Mouse (Mus musculus): ENCODE results near the gene Lrrc8b. TPM values are rescaled to one million over a fixed set of nuclear protein-coding genes. Genes with fewer than 3 reads are reported as not detected.

Gene Lrrc8b
- polyA plus RNA-seq, 1 experiment from 2014 or later, result 14.7 TPM

- DNase-seq (ENCODE audit: low spot score) (peak; percentile 20), ATAC-seq (peak; percentile 58)
- Histone ChIP-seq H3K9ac (ENCODE audit: low read length) (peak overlapping the region; percentile 98), H3K4me2 (ENCODE audit: low read length) (peak overlapping the region; percentile 90), H3K27ac (ENCODE audit: low read depth, low read length) (peak overlapping the region; percentile 85; the same call in 1 of the 2 replicates), H3K27me3 (replicated peaks; ENCODE audit: control insufficient read depth, insufficient read depth, low read length) (no peaks in the 10 kb centered on the region), H3K9me3 (replicated peaks; ENCODE audit: control insufficient read depth, low read length) (0 out of 2 replicates have a peak, but pooled peaks cover 2% of the 10 kb centered on the region), H3K36me3 (ENCODE audit: control insufficient read depth, insufficient read depth, low read length) (no peaks in the 10 kb centered on the region), H3K4me3 (ENCODE audit: low read depth, low read length) (peak overlapping the region; percentile 93), H3K4me1 (ENCODE audit: control insufficient read depth, insufficient read depth, low read length) (peaks cover 3% of the 10 kb centered on the region; the same call in 1 of the 2 replicates)
- WGBS, result 3% methylated on average over 36 of the region's 36 CpGs
Observed at GRCm38 (mm10) chr5:105415951-105416675, 538 bp downstream of the Lrrc8b start.

- ATAC-seq (no peak), DNase-seq (ENCODE audit: low spot score) (no peak)
- Histone ChIP-seq H3K27me3 (replicated peaks; ENCODE audit: control insufficient read depth, insufficient read depth, low read length) (no peaks in the 10 kb centered on the region), H3K4me2 (ENCODE audit: low read length) (no peak overlapping the region), H3K9ac (ENCODE audit: low read length) (no peak overlapping the region), H3K36me3 (ENCODE audit: control insufficient read depth, insufficient read depth, low read length) (no peaks in the 10 kb centered on the region), H3K4me1 (ENCODE audit: control insufficient read depth, insufficient read depth, low read length) (peaks cover 3% of the 10 kb centered on the region; the same call in 1 of the 2 replicates), H3K9me3 (replicated peaks; ENCODE audit: control insufficient read depth, low read length) (0 out of 2 replicates have a peak, but pooled peaks cover 2% of the 10 kb centered on the region), H3K27ac (ENCODE audit: low read depth, low read length) (no peak overlapping the region), H3K4me3 (ENCODE audit: low read depth, low read length) (no peak overlapping the region)
- 79% methylated on average over 8 of the region's 8 CpGs for WGBS
Observed at GRCm38 (mm10) chr5:105417217-105417616, 1.6 kb downstream of the Lrrc8b start.

DNA sequence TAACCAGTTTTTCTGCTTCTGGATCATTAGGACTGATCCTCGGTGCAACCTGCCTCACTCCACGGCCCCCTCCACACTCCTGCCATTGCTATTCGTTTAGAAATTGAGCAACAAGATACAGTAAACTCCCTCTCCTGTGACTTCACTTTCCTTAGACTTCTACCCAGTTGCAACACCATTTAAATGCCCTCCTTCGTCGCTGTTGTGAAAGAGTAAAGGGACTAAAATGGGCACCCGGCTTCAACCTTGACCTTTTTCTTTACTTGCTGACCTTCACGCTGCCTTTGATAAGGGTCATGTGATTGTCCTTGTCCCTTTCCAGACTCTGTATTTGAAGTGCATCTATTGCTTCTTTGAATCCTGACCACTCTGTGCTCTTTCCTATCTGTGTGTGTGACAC, 2.8 kb downstream of the Lrrc8b start:
- DNase-seq (ENCODE audit: low spot score) (no peak), ATAC-seq (no peak)
- H3K27ac ChIP-seq (ENCODE audit: low read depth, low read length), result no peak overlapping the region
- H3K4me2 ChIP-seq (ENCODE audit: low read length), result no peak overlapping the region
- H3K36me3 ChIP-seq (ENCODE audit: control insufficient read depth, insufficient read depth, low read length), result no peaks in the 10 kb centered on the region
- no peaks in the 10 kb centered on the region for H3K27me3 ChIP-seq (replicated peaks; ENCODE audit: control insufficient read depth, insufficient read depth, low read length)
- 0 out of 2 replicates have a peak, but pooled peaks cover 2% of the 10 kb centered on the region for H3K9me3 ChIP-seq (replicated peaks; ENCODE audit: control insufficient read depth, low read length)
- peaks cover 3% of the 10 kb centered on the region; the same call in 1 of the 2 replicates for H3K4me1 ChIP-seq (ENCODE audit: control insufficient read depth, insufficient read depth, low read length)
- WGBS, result 93% methylated on average over 7 of the region's 7 CpGs
- no peak overlapping the region for H3K9ac ChIP-seq (ENCODE audit: low read length)
- no peak overlapping the region for H3K4me3 ChIP-seq (ENCODE audit: low read depth, low read length)

DNA sequence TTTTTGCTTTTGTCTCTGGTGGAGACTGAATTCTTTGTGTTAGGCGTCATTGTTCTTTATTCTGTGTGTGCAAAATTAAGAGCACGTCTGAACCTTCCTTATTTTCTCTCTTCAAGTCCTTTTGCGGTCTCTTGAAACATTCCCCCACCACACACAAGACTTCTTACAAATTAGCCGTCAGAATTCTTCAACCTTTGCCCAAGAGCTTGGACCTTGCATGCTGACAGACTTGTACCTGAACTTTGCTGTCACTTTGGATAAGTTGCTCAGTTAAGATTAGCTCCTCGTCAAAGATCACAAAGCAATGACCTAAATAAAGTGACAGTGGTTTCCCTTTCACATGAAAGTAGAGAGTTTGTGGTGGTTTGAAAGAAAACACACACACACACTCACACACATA, 3.3 kb downstream of the Lrrc8b start:
- Histone ChIP-seq H3K9ac (ENCODE audit: low read length) (no peak overlapping the region), H3K4me2 (ENCODE audit: low read length) (no peak overlapping the region), H3K36me3 (ENCODE audit: control insufficient read depth, insufficient read depth, low read length) (no peaks in the 10 kb centered on the region), H3K27ac (ENCODE audit: low read depth, low read length) (no peak overlapping the region), H3K4me1 (ENCODE audit: control insufficient read depth, insufficient read depth, low read length) (peaks cover 3% of the 10 kb centered on the region; the same call in 1 of the 2 replicates), H3K9me3 (replicated peaks; ENCODE audit: control insufficient read depth, low read length) (0 out of 2 replicates have a peak, but pooled peaks cover 2% of the 10 kb centered on the region), H3K27me3 (replicated peaks; ENCODE audit: control insufficient read depth, insufficient read depth, low read length) (no peaks in the 10 kb centered on the region), H3K4me3 (ENCODE audit: low read depth, low read length) (no peak overlapping the region)
- no peak for DNase-seq (ENCODE audit: low spot score)
- ATAC-seq, result no peak
- WGBS, result 86% methylated on average over 5 of the region's 5 CpGs

- WGBS, result 95% methylated on average over 2 of the region's 2 CpGs
- DNase-seq (ENCODE audit: low spot score), result no peak
Observed at GRCm38 (mm10) chr5:105425587-105425986, 10.0 kb downstream of the Lrrc8b start.

GRCm38 (mm10) chr5:105427326-105427725, 11.8 kb downstream of the Lrrc8b start:
- Histone ChIP-seq H3K9ac (ENCODE audit: low read length) (no peak overlapping the region), H3K27ac (ENCODE audit: low read depth, low read length) (no peak overlapping the region), H3K27me3 (replicated peaks; ENCODE audit: control insufficient read depth, insufficient read depth, low read length) (no peaks in the 10 kb centered on the region), H3K4me1 (ENCODE audit: control insufficient read depth, insufficient read depth, low read length) (no peaks in the 10 kb centered on the region), H3K9me3 (replicated peaks; ENCODE audit: control insufficient read depth, low read length) (no peaks in the 10 kb centered on the region), H3K4me2 (ENCODE audit: low read length) (no peak overlapping the region), H3K36me3 (ENCODE audit: control insufficient read depth, insufficient read depth, low read length) (0 out of 2 replicates have a peak, but pooled peaks cover 3% of the 10 kb centered on the region), H3K4me3 (ENCODE audit: low read depth, low read length) (no peak overlapping the region)
- DNase-seq (ENCODE audit: low spot score) (no peak), ATAC-seq (no peak)
- 85% methylated on average over 7 of the region's 7 CpGs for WGBS

More at GRCm38 (mm10) chr5:105425587-105425986, 10.0 kb downstream of the Lrrc8b start:
- ATAC-seq, result no peak
- H3K9ac ChIP-seq (ENCODE audit: low read length), result no peak overlapping the region
- no peaks in the 10 kb centered on the region for H3K9me3 ChIP-seq (replicated peaks; ENCODE audit: control insufficient read depth, low read length)
- H3K36me3 ChIP-seq (ENCODE audit: control insufficient read depth, insufficient read depth, low read length), result no peaks in the 10 kb centered on the region
- no peak overlapping the region for H3K4me3 ChIP-seq (ENCODE audit: low read depth, low read length)
- H3K27ac ChIP-seq (ENCODE audit: low read depth, low read length), result no peak overlapping the region
- no peaks in the 10 kb centered on the region for H3K4me1 ChIP-seq (ENCODE audit: control insufficient read depth, insufficient read depth, low read length)
- H3K27me3 ChIP-seq (replicated peaks; ENCODE audit: control insufficient read depth, insufficient read depth, low read length), result no peaks in the 10 kb centered on the region
- no peak overlapping the region for H3K4me2 ChIP-seq (ENCODE audit: low read length)

- no peak for ATAC-seq
- no peak for DNase-seq (ENCODE audit: low spot score)
- no peak overlapping the region; the same call in 1 of the 2 replicates for H3K27ac ChIP-seq (ENCODE audit: low read depth, low read length)
- WGBS, result 83% methylated on average over 12 of the region's 12 CpGs
- H3K9me3 ChIP-seq (replicated peaks; ENCODE audit: control insufficient read depth, low read length), result no peaks in the 10 kb centered on the region
- H3K4me2 ChIP-seq (ENCODE audit: low read length), result no peak overlapping the region
- H3K27me3 ChIP-seq (replicated peaks; ENCODE audit: control insufficient read depth, insufficient read depth, low read length), result no peaks in the 10 kb centered on the region
- H3K4me3 ChIP-seq (ENCODE audit: low read depth, low read length), result no peak overlapping the region
- no peak overlapping the region for H3K9ac ChIP-seq (ENCODE audit: low read length)
- no peaks in the 10 kb centered on the region for H3K4me1 ChIP-seq (ENCODE audit: control insufficient read depth, insufficient read depth, low read length)
- 0 out of 2 replicates have a peak, but pooled peaks cover 3% of the 10 kb centered on the region for H3K36me3 ChIP-seq (ENCODE audit: control insufficient read depth, insufficient read depth, low read length)
Observed at GRCm38 (mm10) chr5:105428265-105428974, 12.8 kb downstream of the Lrrc8b start.

- H3K4me3 ChIP-seq (ENCODE audit: low read depth, low read length), result no peak overlapping the region
- no peaks in the 10 kb centered on the region for H3K9me3 ChIP-seq (replicated peaks; ENCODE audit: control insufficient read depth, low read length)
- H3K27ac ChIP-seq (ENCODE audit: low read depth, low read length), result no peak overlapping the region
- no peaks in the 10 kb centered on the region for H3K4me1 ChIP-seq (ENCODE audit: control insufficient read depth, insufficient read depth, low read length)
- 95% methylated on average over 8 of the region's 8 CpGs for WGBS
- no peak for ATAC-seq
- H3K27me3 ChIP-seq (replicated peaks; ENCODE audit: control insufficient read depth, insufficient read depth, low read length), result no peaks in the 10 kb centered on the region
- no peak overlapping the region for H3K4me2 ChIP-seq (ENCODE audit: low read length)
- DNase-seq (ENCODE audit: low spot score), result no peak
- H3K36me3 ChIP-seq (ENCODE audit: control insufficient read depth, insufficient read depth, low read length), result 0 out of 2 replicates have a peak, but pooled peaks cover 3% of the 10 kb centered on the region
- H3K9ac ChIP-seq (ENCODE audit: low read length), result no peak overlapping the region
Observed at GRCm38 (mm10) chr5:105430148-105430547, 14.6 kb downstream of the Lrrc8b start.

All from forebrain, embryonic 14.5 days (tissue).